Mouse (Mus musculus) CH12.LX (cell line): Measurements from ENCODE around the gene Vps9d1. TPM values are rescaled to one million over a fixed set of nuclear protein-coding genes. Genes with fewer than 3 reads are reported as not detected.
"Not testable (repeated sequence)": the region's sequence is repeated elsewhere in the genome, so short reads cannot be mapped to it uniquely, and the experiment has no call there.

ENCODE experiments used
- DNase-seq: peaks from one replicate; pipeline ENCODE4 v3.0.0-alpha.2; 2013; ENCODE audit errors: extremely low read depth
- H3K27ac ChIP-seq: 2 replicates; pipeline ENCODE4 v1.5.1; 2012; ENCODE audit warnings: low read depth, mild to moderate bottlenecking, control low read depth, moderate library complexity; ENCODE audit not compliant: insufficient read depth
- H3K27me3 ChIP-seq: replicated peaks from 2 replicates; pipeline ENCODE3; 2012; ENCODE audit warnings: inconsistent platforms
- H3K36me3 ChIP-seq, 2 experiments: replicated peaks in 1 of 2; 2 replicates each; pipeline versions ENCODE3 to v1.6.1; 2012; ENCODE audit warnings: inconsistent platforms in 1 of 2, low read length in 1 of 2, mild to moderate bottlenecking in 1 of 2, mixed read lengths in 1 of 2, moderate library complexity in 1 of 2; ENCODE audit not compliant: control insufficient read depth in 1 of 2, insufficient read depth in 1 of 2
- H3K4me1 ChIP-seq, 2 experiments: 2 replicates each; pipeline ENCODE4 v1.6.1; 2012; ENCODE audit warnings: inconsistent platforms in 1 of 2, moderate library complexity in 1 of 2; ENCODE audit not compliant: insufficient read depth in 2 of 2, control insufficient read depth in 1 of 2
- H3K4me2 ChIP-seq: 2 replicates; pipeline ENCODE4 v1.6.1; 2012; ENCODE audit warnings: low read depth, mild to moderate bottlenecking, control low read depth; ENCODE audit not compliant: poor library complexity, insufficient read depth, severe bottlenecking
- H3K4me3 ChIP-seq, 3 experiments: fragments of 150-350 bp in 1 of 3; sonication (generic) in 1 of 3; replicated peaks in 1 of 3; 2 replicates each; pipeline versions ENCODE3 to v1.5.1; 2011 to 2012; ENCODE audit warnings: low read depth in 2 of 3, low read length in 2 of 3, mild to moderate bottlenecking in 2 of 3, moderate library complexity in 2 of 3, control low read depth in 1 of 3, improper control_type of control experiment in 1 of 3, inconsistent platforms in 1 of 3, mixed read lengths in 1 of 3; ENCODE audit not compliant: poor library complexity in 1 of 3
- H3K79me2 ChIP-seq: replicated peaks from 2 replicates; pipeline ENCODE4 v1.6.1; 2012; ENCODE audit warnings: mild to moderate bottlenecking, moderate library complexity; ENCODE audit not compliant: control insufficient read depth, poor library complexity, insufficient read depth, severe bottlenecking; ENCODE audit errors: extremely low read depth
- H3K9ac ChIP-seq: 2 replicates; pipeline ENCODE4 v1.6.1; 2012; ENCODE audit warnings: low read depth, mild to moderate bottlenecking, control low read depth, moderate library complexity; ENCODE audit not compliant: insufficient read depth
- H3K9me3 ChIP-seq: replicated peaks from 2 replicates; pipeline ENCODE3; 2012; ENCODE audit warnings: low read length, inconsistent platforms, mixed read lengths
- BHLHE40 ChIP-seq: IDR thresholded peaks from 2 replicates; pipeline ENCODE4 v1.6.1; 2011; ENCODE audit warnings: mild to moderate bottlenecking, low read depth, low read length, improper control_type of control experiment
- E2F4 ChIP-seq: IDR thresholded peaks from 2 replicates; pipeline ENCODE4 v1.6.1; 2011; ENCODE audit warnings: low read depth, low read length, improper control_type of control experiment; ENCODE audit not compliant: insufficient replicate concordance
- EP300 ChIP-seq: IDR thresholded peaks from 2 replicates; pipeline ENCODE4 v1.6.1; 2011; ENCODE audit warnings: low read length, improper control_type of control experiment
- ETS1 ChIP-seq: conservative IDR thresholded peaks from 2 replicates; pipeline ENCODE4 v1.6.1; 2012; ENCODE audit warnings: low read depth, mild to moderate bottlenecking, inconsistent platforms, low read length, improper control_type of control experiment, moderate library complexity
- IRF4 ChIP-seq: IDR thresholded peaks from 2 replicates; pipeline ENCODE4 v1.6.1; 2014; ENCODE audit warnings: low read depth, mild to moderate bottlenecking, inconsistent platforms, low read length, improper control_type of control experiment
- MAX ChIP-seq: IDR thresholded peaks from 2 replicates; pipeline ENCODE4 v1.6.1; 2011; ENCODE audit warnings: low read length, improper control_type of control experiment
- MEF2A ChIP-seq: IDR thresholded peaks from 2 replicates; pipeline ENCODE4 v1.6.1; 2014; ENCODE audit warnings: low read depth, mild to moderate bottlenecking, inconsistent platforms, low read length, improper control_type of control experiment, borderline replicate concordance
- MXI1 ChIP-seq: IDR thresholded peaks from 2 replicates; pipeline ENCODE4 v1.6.1; 2011; ENCODE audit warnings: mild to moderate bottlenecking, low read depth, low read length, improper control_type of control experiment
- MYC ChIP-seq: IDR thresholded peaks from 2 replicates; pipeline ENCODE4 v1.6.1; 2011; ENCODE audit warnings: low read depth, mild to moderate bottlenecking, improper control_type of control experiment, low read length
- SIN3A ChIP-seq: IDR thresholded peaks from 2 replicates; pipeline ENCODE4 v1.6.1; 2012; ENCODE audit warnings: low read length, improper control_type of control experiment, inconsistent platforms
- ZNF384 ChIP-seq: IDR thresholded peaks from 2 replicates; pipeline ENCODE4 v1.6.1; 2012; ENCODE audit warnings: low read depth, low read length, improper control_type of control experiment, inconsistent platforms
- dilution Hi-C: fragments of 300-500 bp; cut with MboI; formaldehyde crosslinking; loops from 2 replicates; pipeline ENCODE4 v1.14.3; 2020; ENCODE audit warnings: low sequenced_read_pairs; ENCODE audit not compliant: extremely low pct_unique_long_range_greater_than_20kb, extremely low pct_ligation_motif_present
- in situ Hi-C: fragments of 300-500 bp; cut with MboI; formaldehyde crosslinking; loops from 3 replicates; pipeline ENCODE4 v1.14.3; 2019; ENCODE audit warnings: low sequenced_read_pairs, low pct_ligation_motif_present, low pct_unique_long_range_greater_than_20kb, mixed read lengths
- polyA plus RNA-seq: library from polyadenylated mRNA; unstranded; fragments of >175 nt; gene quantifications from 2 replicates; pipeline ENCODE4 v1.2.1, GENCODE M21; 2012; ENCODE audit warnings: low read depth; ENCODE audit not compliant: insufficient read length
- total RNA-seq, 2 experiments: library from RNA; depleted of rRNA; stranded (reverse); fragments of 300-350 nt in 1 of 2; fragments of >200 nt in 1 of 2; gene quantifications; 2 replicates each; pipeline ENCODE4 v1.2.3; 2012 to 2014

Gene Vps9d1
- total and polyA plus RNA-seq, 3 experiments: 2.8 to 9.7 (median 5.5) TPM

- H3K36me3 ChIP-seq: peaks cover 34 to 81% of the 10 kb centered on the region in 2 experiments
Measured at GRCm38 (mm10) chr8:123283991-123284390, 29.8 kb upstream of the Vps9d1 start.

GRCm38 (mm10) chr8:123282994-123283393 lies 28.8 kb upstream of the Vps9d1 start:
- H3K27ac ChIP-seq, H3K4me3 ChIP-seq, H3K27me3 ChIP-seq, H3K9me3 ChIP-seq, in situ Hi-C loops: not testable (repeated sequence)
- peaks cover 15 to 31% of the 10 kb centered on the region in 2 experiments for H3K4me1 ChIP-seq
- TF ChIP-seq MYC: peak; percentile 97
- TF ChIP-seq BHLHE40: peak; percentile 94
- TF ChIP-seq EP300: peak; percentile 24; the same call in 1 of the 2 replicates
- peak; percentile 94 for TF ChIP-seq MAX
- TF ChIP-seq ZNF384: peak; percentile 83
- 0 out of 2 replicates have a peak, but pooled peaks have one; percentile 25 for TF ChIP-seq IRF4
- TF ChIP-seq ETS1: peak; percentile 48
- TF ChIP-seq, all 38 proteins: peak for 7; not testable (repeated sequence) for 31
- H3K36me3 ChIP-seq: peaks cover 30 to 81% of the 10 kb centered on the region in 2 experiments
- H3K4me2 ChIP-seq, H3K9ac ChIP-seq, H3K79me2 ChIP-seq, dilution Hi-C loops: not testable (repeated sequence)
- DNase-seq: peak; percentile 45

More at GRCm38 (mm10) chr8:123283991-123284390, 29.8 kb upstream of the Vps9d1 start:
- H3K4me1 ChIP-seq: peaks cover 17 to 31% of the 10 kb centered on the region in 2 experiments
- H3K79me2 ChIP-seq: no peaks in the 10 kb centered on the region
- no peaks in the 10 kb centered on the region for H3K9me3 ChIP-seq
- in situ Hi-C loops (no loop called here), dilution Hi-C loops (no loop called here)
- no peak overlapping the region for H3K27ac ChIP-seq
- H3K4me3 ChIP-seq: peak overlapping the region in 1 of 3 experiments; percentile 27
- H3K9ac ChIP-seq: no peak overlapping the region
- peak; percentile 64 for DNase-seq
- 0 out of 2 replicates have a peak, but pooled peaks have one; percentile 40 for TF ChIP-seq SIN3A
- TF ChIP-seq ETS1: peak; percentile 38
- no peak for TF ChIP-seq MEF2A
- peak overlapping the region; percentile 59 for H3K4me2 ChIP-seq
- H3K27me3 ChIP-seq: no peaks in the 10 kb centered on the region

GRCm38 (mm10) chr8:123280302-123281094 lies 26.4 kb upstream of the Vps9d1 start:
- TF ChIP-seq MXI1 (no peak), ETS1 (no peak), E2F4 (no peak)
- TF ChIP-seq, all 38 proteins: peak for 0
- Histone ChIP-seq H3K9me3 (no peaks in the 10 kb centered on the region), H3K9ac (no peak overlapping the region), H3K4me1 (peaks cover 9 to 23% of the 10 kb centered on the region in 2 experiments), H3K4me2 (no peak overlapping the region), H3K27me3 (no peaks in the 10 kb centered on the region), H3K79me2 (no peaks in the 10 kb centered on the region), H3K27ac (no peak overlapping the region), H3K36me3 (peaks cover 37 to 79% of the 10 kb centered on the region in 2 experiments), H3K4me3 (no peak overlapping the region)
- in situ Hi-C loops (no loop called here), dilution Hi-C loops (no loop called here)
- DNase-seq: no peak
